In genomic region chr15:103176874-103177421, GRCm38 (mm10) we compare ENCODE assay signal across 8 mouse cellular contexts. TPM values are rescaled to one million over a fixed set of nuclear protein-coding genes. Genes with fewer than 3 reads are reported as not detected.
A peak's percentile ranks its signal among the peaks of the same experiment; 100 is the strongest.
DNase-seq lines count a peak whose midpoint lies in the region; ATAC-seq lines count a peak whose summit lies in the region.

No protein-coding gene starts in this region.

- DNase-seq in NIH3T3 (ENCODE audit: low read depth) = peak; percentile 90
- peak; percentile 98 to 99 for DNase-seq in cerebellum, postnatal 14 days
- peak; percentile 92 for DNase-seq in frontal cortex, postnatal 36 days (ENCODE audit: low spot score in 2 of 2)
- peak; percentile 92 for DNase-seq in hindbrain, embryonic 14.5 days (ENCODE audit: low spot score)
- peak; percentile 93 to 99 for DNase-seq in layer of hippocampus, postnatal 25 days (ENCODE audit: extremely low spot score in 1 of 2, low spot score in 1 of 2)
- DNase-seq in lung, postnatal 14 days = peak; percentile 96
- peak; percentile 88 for DNase-seq in ovary, postnatal 36 days (ENCODE audit: low spot score)
- DNase-seq in thymus, postnatal 14 days = peak; percentile 91

- no peaks in the 10 kb centered on the region for H3K4me1 ChIP-seq in hindbrain, embryonic 14.5 days (replicated peaks; ENCODE audit: control insufficient read depth, insufficient read depth, low read length)

- H3K27ac ChIP-seq in hindbrain, embryonic 14.5 days = no peak overlapping the region

- H3K9me3 ChIP-seq in hindbrain, embryonic 14.5 days (ENCODE audit: control insufficient read depth, low read length) = no peaks in the 10 kb centered on the region

- WGBS in hindbrain, embryonic 14.5 days = 1% methylated on average over 18 of the region's 18 CpGs

- no peaks in the 10 kb centered on the region for H3K36me3 ChIP-seq in hindbrain, embryonic 14.5 days (replicated peaks; ENCODE audit: control insufficient read depth, insufficient read depth)

- H3K27me3 ChIP-seq in hindbrain, embryonic 14.5 days (ENCODE audit: control insufficient read depth, insufficient read depth, low read length) = peaks cover 95% of the 10 kb centered on the region

- ATAC-seq in hindbrain, embryonic 14.5 days (ENCODE audit: low FRiP score) = peak; percentile 66; the same call in 1 of the 2 replicates

- no peak overlapping the region for H3K9ac ChIP-seq in hindbrain, embryonic 14.5 days

- H3K4me2 ChIP-seq in hindbrain, embryonic 14.5 days (replicated peaks) = peak overlapping the region; percentile 17; the same call in 1 of the 2 replicates

- no peak overlapping the region for H3K4me3 ChIP-seq in hindbrain, embryonic 14.5 days (replicated peaks; ENCODE audit: low read length)

RNA-seq across cellular contexts. Expression of gene Smug1, which starts 10.1 kb away (rescaled TPM):
- 37.6 and 40.8 TPM in 2 replicates for polyA plus RNA-seq in hindbrain, embryonic 14.5 days (2014; fragmentation: Nextera tagmentation; extraction: Ambion mirVana)
- 10 to 100 TPM; 17.4 to 20.2 TPM for total RNA-seq in layer of hippocampus, postnatal 25 days (2021)
